Mouse (Mus musculus): Measurements from ENCODE around the gene Ccdc134.
"Not testable (repeated sequence)": the region's sequence is repeated elsewhere in the genome, so short reads cannot be mapped to it uniquely, and the experiment has no call there.

Gene Ccdc134

DNA sequence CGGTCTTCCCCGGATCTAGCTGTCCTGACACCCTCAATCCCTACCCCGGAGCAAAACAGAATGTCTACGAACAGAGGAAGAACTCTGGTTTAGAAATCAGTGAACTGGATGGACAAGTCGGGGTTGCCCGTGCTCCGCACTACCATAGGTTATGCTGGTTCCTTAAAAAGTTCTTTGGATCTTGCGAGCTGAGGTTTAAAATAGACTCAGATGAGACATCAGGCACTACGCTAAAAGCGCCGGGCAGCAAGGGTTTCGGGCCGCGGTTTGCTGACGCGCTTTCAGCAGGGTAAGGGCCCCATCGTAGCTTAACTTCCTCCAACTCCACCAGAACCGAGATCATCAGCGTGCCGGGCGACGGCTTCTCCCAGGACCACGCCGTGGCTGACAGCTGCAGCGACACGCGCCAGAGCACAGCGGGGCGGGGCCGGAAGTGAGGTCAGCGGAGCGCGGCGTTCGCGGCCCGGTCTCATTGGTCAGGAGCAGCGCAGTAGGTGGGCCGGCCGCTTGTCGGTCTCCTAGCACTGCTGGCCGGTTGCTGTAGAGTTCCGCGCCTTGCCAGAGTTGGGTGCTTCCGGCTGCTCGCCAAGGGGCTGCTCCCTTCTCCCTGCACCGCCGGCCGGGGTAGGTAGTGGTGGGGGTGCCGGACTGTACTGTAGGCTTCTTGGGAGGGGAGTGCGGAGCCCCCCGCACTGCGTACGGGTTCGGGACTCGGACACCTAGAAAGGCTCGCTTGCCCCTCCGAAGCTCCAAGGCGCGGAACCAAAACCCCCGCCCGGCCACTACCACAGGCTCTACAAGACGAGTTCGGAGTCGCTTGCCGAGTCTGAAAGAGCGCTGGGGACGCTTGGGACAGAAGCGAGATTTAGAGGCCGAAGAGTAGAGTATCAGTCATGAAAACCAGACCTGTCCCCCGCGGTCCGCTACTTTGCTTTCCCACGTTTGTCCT, at the start of gene Ccdc134:
TSS of gene Ccdc134 (plus strand) at position 497 of the 949 bp plus-strand sequence.
- peak; percentile 97 to 98 for DNase-seq

DNA sequence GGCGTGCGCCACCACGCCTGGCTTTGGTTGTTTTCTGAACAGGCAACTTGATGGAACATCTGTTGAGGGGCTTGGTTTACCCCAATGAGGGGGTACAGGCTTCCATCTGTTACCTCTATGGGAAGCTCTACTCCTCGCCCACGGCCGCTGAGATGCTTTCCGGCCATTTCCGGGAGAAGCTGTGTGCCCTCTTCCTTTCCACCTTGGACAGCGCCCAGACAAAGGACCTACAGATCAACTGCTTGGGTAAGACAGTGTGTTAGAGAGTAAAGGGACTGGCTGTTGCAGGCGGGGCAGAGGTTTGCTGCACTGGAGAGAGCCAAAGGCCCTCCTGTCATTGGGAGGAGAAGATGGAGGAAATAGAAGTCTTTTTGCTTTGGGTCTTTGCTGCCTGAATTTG, 47.8 kb upstream of the Ccdc134 start:
- no peak for DNase-seq

DNA sequence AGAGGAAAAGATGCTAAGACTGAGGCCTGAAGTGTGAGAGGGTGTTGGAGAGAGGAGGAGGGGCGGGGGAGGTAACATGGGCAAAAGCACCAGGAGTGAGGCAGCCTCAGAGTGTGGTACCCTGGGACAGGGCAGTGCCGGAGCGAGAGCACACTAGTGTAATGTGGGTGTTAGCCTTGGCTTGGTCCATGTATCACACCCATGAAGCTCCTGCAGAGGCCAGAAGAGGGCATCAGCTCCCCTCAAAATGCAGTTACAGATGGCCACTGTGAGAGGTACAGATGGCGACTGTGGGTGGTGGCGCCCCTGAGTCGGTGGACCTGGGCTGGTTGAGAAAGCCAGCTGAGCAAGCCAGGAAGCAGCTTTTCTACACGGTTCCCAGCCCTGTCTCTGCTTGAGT, 46.6 kb upstream of the Ccdc134 start:
- peak; percentile 17 to 34 for DNase-seq

GRCm38 (mm10) chr15:82085606-82086005, 42.1 kb upstream of the Ccdc134 start:
- DNase-seq = no peak

GRCm38 (mm10) chr15:82086131-82086530, 41.6 kb upstream of the Ccdc134 start:
- no peak for DNase-seq

- DNase-seq = no peak
Observed at GRCm38 (mm10) chr15:82087266-82087665, 40.5 kb upstream of the Ccdc134 start.

DNA sequence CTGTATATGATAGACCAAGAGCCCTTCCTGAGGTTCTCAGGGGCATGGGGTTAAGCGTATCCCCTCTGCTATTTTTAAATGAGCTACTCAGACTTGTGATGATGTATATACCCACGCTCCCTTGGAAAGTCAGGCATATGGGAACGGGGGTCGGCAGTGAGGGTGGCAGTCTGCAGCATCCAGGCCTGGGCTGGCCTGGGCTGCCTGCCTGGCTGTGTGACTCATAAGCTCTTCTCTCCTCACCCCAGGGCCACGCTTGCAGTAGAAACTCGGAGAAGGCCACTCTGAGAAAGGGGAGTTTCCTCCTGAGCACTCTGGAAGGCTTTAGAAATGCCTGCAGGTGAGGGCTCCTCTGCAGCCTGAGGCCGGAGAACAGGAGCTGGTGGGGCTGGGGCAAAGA, 36.7 kb upstream of the Ccdc134 start:
- no peak for DNase-seq

DNA sequence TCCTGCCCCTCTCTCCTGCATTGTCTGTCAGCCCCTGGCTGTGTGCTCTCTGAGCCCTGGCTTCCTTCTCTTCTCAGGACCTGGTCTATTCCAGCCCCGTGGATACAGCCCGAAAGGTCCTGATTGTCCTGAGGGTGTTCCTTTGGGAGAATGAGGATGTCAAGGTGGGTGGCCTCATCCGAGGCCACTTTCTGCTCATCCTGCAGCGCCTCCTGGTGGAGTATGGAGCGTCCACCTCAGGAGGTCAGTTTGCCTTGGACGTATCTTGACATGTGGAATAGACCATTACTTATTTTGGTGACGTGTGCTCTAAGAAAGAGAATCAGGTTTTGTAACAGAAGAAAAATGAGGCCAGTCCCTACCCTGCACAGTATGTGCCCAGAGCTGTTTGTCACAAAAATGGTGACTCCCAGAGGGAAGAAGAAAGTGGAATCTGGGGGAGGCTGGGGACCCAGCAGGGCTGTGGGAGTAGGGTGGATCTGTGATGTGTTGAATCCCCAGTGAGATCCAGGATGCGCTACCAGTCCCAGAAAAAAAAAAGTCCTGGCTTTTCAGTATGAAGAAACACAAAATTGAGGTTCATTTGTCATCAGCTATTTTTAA, 20.7 kb upstream of the Ccdc134 start:
- DNase-seq = peak; percentile 39 to 83

DNA sequence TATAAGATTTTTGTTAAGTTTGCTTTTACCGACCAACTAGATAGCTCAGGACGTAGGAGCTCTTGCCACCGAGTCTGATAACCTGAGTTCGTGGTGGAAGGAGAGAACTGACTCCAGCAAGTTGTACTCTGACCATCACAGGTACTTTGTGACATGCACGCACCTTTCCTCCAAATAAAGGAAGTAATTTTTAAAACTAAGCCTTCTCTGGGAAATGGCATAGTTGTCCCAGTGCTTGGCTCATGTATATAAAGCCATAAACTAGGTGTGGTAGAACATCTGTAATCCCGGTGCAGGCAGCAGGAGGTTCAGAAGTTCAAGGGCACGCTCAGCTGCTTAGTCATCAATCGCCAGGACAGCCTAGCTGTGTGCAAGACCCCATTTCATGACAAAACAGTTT, 7.2 kb upstream of the Ccdc134 start:
- no peak for DNase-seq

- not testable (repeated sequence) for DNase-seq
Observed at GRCm38 (mm10) chr15:82126690-82127089, 1.0 kb upstream of the Ccdc134 start.

- DNase-seq = no peak
Observed at GRCm38 (mm10) chr15:82128398-82128797, 676 bp downstream of the Ccdc134 start.

GRCm38 (mm10) chr15:82130599-82130998, 2.9 kb downstream of the Ccdc134 start:
- no peak for DNase-seq

DNA sequence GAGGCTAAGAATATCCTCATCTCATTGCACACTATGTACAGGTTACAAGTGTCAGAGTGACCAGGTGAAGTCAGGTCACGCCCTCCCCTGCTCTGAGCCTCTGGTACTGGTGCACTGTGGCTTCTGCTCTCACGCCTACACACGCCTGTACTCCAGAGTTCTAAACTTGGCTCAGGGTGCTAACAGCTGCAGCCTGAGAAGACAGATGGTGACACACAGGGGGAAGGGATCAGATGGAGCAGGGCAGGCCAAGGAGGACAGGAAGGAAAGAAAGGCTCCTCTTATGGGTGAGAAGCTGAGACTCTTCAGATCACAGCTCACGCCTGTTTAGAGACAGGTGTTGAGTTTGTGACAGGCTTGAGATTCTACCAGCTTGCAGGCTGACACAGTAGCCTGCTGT, 7.7 kb downstream of the Ccdc134 start:
- DNase-seq = no peak

- DNase-seq = peak; percentile 67 to 77
Observed at GRCm38 (mm10) chr15:82138565-82138964, 10.8 kb downstream of the Ccdc134 start.

GRCm38 (mm10) chr15:82139196-82139595, 11.5 kb downstream of the Ccdc134 start:
- peak; percentile 45 to 48 for DNase-seq

- DNase-seq = no peak
Observed at GRCm38 (mm10) chr15:82140355-82140754, 12.6 kb downstream of the Ccdc134 start.

- DNase-seq = no peak
Observed at GRCm38 (mm10) chr15:82144157-82144556, 16.4 kb downstream of the Ccdc134 start.

GRCm38 (mm10) chr15:82145408-82145807, 17.7 kb downstream of the Ccdc134 start:
- peak in 1 of 2 experiments; percentile 10 for DNase-seq

DNA sequence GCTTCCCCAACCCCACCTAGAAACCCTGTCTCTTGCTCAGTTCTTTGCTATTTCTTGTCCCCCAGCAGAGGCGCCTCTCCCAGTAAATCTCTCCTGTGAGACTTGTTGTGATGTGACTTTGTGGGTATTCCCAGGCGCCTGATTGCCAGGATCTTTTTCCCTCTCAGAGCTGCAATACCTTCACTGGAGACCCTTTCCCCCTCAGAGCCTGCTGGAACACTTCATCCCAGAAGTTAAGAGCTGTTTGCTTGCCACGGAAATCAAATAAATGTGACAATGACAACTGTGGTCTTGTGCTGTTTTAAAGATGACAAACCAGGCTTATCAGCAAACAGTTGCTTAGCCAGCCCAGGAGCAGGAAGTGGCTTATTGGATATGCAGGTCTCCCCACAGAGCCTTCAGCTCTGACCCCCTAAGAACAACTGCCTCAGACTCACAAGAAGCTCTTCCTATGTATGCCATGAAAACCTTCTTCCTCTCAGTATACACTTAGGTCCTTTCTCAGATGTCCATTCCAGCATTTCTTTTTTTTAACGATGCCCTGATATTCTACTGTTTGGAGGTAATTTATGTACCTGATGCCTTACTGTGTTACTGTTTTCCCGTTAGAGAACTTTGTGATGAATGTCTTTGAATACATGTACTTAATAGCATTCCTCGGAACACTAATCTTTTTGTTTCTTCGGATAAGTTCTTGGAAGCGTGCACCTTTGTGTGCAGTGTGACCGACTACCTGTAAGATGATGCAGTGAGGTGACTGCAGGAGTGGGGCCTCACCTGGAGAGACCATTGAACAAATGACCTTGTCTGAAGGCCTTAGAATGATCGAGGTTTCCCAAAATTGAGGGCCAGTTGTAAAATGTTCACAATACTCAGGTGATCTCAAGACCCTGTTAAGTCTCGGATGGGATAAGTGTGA, 18.4 kb downstream of the Ccdc134 start:
- no peak for DNase-seq

DNA sequence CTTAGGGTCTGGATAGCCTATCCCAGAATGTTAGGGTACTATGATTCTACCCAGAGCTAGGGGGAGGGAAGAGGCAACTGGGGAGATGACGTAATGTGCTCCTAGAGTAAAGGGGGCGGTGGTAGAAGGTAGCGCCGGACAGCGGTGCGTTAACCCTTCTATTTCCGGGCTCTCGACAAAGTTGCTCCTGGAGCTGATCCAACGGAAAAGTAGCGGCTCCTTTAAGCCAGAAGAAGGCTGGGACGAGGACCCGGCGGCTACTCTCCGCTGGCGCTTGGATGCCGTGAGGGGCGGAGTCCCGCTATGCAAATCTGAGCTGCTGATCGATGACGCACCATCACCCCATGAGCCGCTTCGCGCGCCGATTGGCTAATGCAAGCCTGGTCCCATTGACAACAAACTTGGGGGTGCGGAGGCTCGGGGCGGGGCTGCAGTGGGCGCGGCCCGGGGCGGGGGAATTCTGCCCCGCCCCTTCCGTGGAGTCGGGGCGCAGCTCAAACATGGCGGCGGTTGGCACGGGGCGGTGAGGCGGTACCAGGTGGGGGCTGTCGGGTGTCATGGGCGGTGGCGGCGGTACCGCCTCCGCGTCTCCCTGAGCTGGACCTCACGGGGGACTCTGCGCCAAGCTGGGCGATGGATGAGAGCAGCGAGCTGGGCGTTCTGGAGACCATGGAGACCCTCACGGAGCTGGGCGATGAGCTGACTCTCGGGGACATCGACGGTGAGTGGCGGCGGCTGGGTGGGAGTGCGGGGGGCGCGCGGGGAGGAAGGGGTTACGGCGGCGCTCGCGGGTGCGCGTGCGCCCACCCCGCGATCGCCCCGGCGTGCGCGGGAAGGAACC, 19.3 kb downstream of the Ccdc134 start, which contains the start of gene Srebf2:
TSS of gene Srebf2 (plus strand) at position 412 of the 841 bp plus-strand sequence.
- peak; percentile 99 to 100 for DNase-seq

DNA sequence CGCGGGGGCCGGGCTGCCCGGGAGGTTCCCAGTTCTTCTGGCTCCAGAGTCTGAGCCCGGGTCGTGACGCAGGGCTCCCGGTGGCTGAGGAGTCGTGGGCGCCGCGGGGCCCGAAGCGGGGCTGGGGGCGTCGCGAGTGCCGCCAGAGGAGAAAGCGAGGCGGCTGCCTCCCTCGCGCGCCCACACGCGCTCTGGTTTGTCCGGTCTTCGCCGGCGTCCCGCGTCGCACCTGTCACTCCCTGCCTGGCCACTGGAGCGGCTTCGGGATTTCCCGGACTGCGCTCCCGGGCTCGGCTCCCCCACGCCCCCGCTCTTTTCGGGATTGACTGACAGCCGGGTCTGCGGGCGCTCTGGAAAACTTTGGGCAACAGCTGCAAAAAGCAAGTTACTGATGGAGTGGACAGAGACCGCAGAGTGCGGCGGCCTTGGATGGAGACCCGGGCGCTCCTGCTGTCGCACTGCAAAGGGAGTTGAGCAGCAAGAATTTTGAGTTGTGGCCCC, 19.9 kb downstream of the Ccdc134 start:
- DNase-seq = peak; percentile 33 to 73

GRCm38 (mm10) chr15:82148510-82148911, 20.8 kb downstream of the Ccdc134 start:
- DNase-seq = peak; percentile 20 to 37
